In the genomic region with DNA sequence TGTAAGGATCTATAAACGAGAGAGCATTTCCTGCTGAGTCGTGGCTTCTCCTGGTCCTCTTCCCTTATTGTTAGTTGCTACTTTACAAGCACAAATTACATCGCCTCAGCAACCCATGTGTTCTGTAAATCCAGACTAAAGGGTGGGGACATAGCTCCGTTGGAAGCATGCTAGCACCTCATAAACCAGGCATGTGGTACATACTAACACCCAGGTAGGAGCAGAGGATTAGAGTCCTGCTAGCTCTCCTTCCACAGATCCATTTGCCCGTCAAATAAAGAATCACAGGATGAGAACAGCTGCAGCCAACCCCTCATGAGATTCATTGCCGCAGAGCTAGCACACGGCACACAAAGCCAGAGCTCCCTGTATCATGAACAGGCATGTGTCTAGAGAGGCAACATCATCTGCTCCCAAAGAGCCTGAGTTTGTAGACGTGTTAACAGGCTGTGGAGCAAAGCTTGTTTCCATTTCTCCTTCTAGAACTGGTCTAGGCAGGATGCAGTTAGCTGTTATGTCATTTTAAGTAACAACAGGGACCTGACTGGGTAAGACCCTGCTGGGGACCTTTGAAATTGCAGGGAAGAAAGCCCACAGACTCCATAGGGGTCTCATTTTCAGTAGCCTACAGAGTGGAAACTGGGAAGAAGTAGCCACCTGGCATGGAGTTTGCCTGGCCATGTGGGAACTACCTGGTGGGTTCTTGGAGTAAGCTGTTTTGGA, we compare ENCODE assay signal across 27 mouse cellular contexts. TPM values are rescaled to one million over a fixed set of nuclear protein-coding genes. Genes with fewer than 3 reads are reported as not detected.
DNase-seq lines count a peak whose midpoint lies in the region; ATAC-seq and TF ChIP-seq lines count a peak whose summit lies in the region.
"Had no signal": no experiment of that assay in that cellular context is flagged by ENCODE, and none has a peak within 500 bp of the region (broad histone marks: within the 10 kb centered on the region; RNA-seq: fewer than 3 reads in every experiment).

No protein-coding gene starts in this region.

- H3K9me3 ChIP-seq in forebrain, postnatal 0 days (ENCODE audit: low read length), result no peaks in the 10 kb centered on the region
- H3K9me3 ChIP-seq in forebrain, embryonic 13.5 days (replicated peaks), result no peaks in the 10 kb centered on the region
- H3K9me3 ChIP-seq in limb, embryonic 11.5 days (ENCODE audit: control insufficient read depth, low read length), result no peaks in the 10 kb centered on the region
- H3K9me3 ChIP-seq in limb, embryonic 10.5 days (replicated peaks), result no peaks in the 10 kb centered on the region
- H3K9me3 ChIP-seq: hindbrain, embryonic 10.5 days; liver, embryonic 15.5 days; lung, embryonic 15.5 days; megakaryocyte, embryonic 14.5 days; neural tube, embryonic 13.5 days had no signal

- DNase-seq in forebrain, postnatal 0 days, result no peak
- peak; percentile 32 for DNase-seq in limb, embryonic 11.5 days (ENCODE audit: low spot score)
- DNase-seq in limb, embryonic 10.5 days (ENCODE audit: low spot score), result no peak
- peak; percentile 27 for DNase-seq in ES-CJ7 (ENCODE audit: low read depth, low spot score)
- DNase-seq in hindlimb bud, embryonic 11.5 days (ENCODE audit: extremely low spot score, low read depth, low spot score), result peak; percentile 12
- no peak for DNase-seq in spleen, adult 12 weeks (ENCODE audit: low spot score)
- DNase-seq in right cerebral cortex, postnatal 25 days, result no peak
- DNase-seq: adrenal gland, postnatal 25 days; B cell, adult 2 months; cerebellum, adult 9-10 months; gastrocnemius, adult 2 months; kidney, adult 2 months; kidney, postnatal 10 days; liver; lung, postnatal 36 days; midbrain, embryonic 14.5 days; right cerebral cortex, postnatal 14 days had no signal

- H3K9ac ChIP-seq in forebrain, postnatal 0 days, result no peak overlapping the region
- no peak overlapping the region for H3K9ac ChIP-seq in forebrain, embryonic 13.5 days
- no peak overlapping the region for H3K9ac ChIP-seq in limb, embryonic 11.5 days (ENCODE audit: low read length)
- H3K9ac ChIP-seq: liver, embryonic 15.5 days; lung, embryonic 15.5 days; neural tube, embryonic 13.5 days had no signal

- no peaks in the 10 kb centered on the region for H3K27me3 ChIP-seq in forebrain, postnatal 0 days (ENCODE audit: insufficient read depth, low read length)
- no peaks in the 10 kb centered on the region for H3K27me3 ChIP-seq in forebrain, embryonic 13.5 days
- no peaks in the 10 kb centered on the region for H3K27me3 ChIP-seq in limb, embryonic 11.5 days (ENCODE audit: control insufficient read depth, insufficient read depth, low read length)
- H3K27me3 ChIP-seq in limb, embryonic 10.5 days (ENCODE audit: low read depth, poor library complexity, severe bottlenecking), result no peaks in the 10 kb centered on the region
- H3K27me3 ChIP-seq: liver, embryonic 15.5 days; lung, embryonic 15.5 days; megakaryocyte, embryonic 14.5 days; neural tube, embryonic 13.5 days had no signal

- TF ChIP-seq CTCF in forebrain, postnatal 0 days (IDR thresholded peaks at IDR 0.05; ENCODE audit: low read depth), result no peak

- H3K4me1 ChIP-seq in forebrain, postnatal 0 days (ENCODE audit: insufficient read depth), result no peaks in the 10 kb centered on the region
- H3K4me1 ChIP-seq in forebrain, embryonic 13.5 days, result peaks cover 5% of the 10 kb centered on the region; the same call in 1 of the 2 replicates
- no peaks in the 10 kb centered on the region for H3K4me1 ChIP-seq in limb, embryonic 11.5 days (ENCODE audit: control insufficient read depth, insufficient read depth, low read length)
- H3K4me1 ChIP-seq in limb, embryonic 10.5 days, result peaks cover 9% of the 10 kb centered on the region; the same call in 1 of the 2 replicates
- H3K4me1 ChIP-seq: liver, embryonic 15.5 days; lung, embryonic 15.5 days; neural tube, embryonic 13.5 days had no signal

- H3K36me3 ChIP-seq in forebrain, postnatal 0 days (ENCODE audit: insufficient read depth), result no peaks in the 10 kb centered on the region
- no peaks in the 10 kb centered on the region for H3K36me3 ChIP-seq in forebrain, embryonic 13.5 days (ENCODE audit: poor library complexity, severe bottlenecking)
- H3K36me3 ChIP-seq in limb, embryonic 11.5 days (ENCODE audit: control insufficient read depth, insufficient read depth, low read length), result no peaks in the 10 kb centered on the region
- H3K36me3 ChIP-seq in limb, embryonic 10.5 days, result no peaks in the 10 kb centered on the region
- H3K36me3 ChIP-seq: hindbrain, embryonic 10.5 days; liver, embryonic 15.5 days; lung, embryonic 15.5 days; neural tube, embryonic 13.5 days had no signal

- peak; percentile 50 for ATAC-seq in forebrain, postnatal 0 days
- ATAC-seq in forebrain, embryonic 13.5 days, result no peak
- no peak for ATAC-seq in limb, embryonic 11.5 days (ENCODE audit: insufficient number of reproducible peaks, low FRiP score, low TSS enrichment, low read depth)
- ATAC-seq: forebrain, embryonic 16.5 days had no signal

- no peak overlapping the region for H3K27ac ChIP-seq in forebrain, postnatal 0 days (ENCODE audit: low read depth, low read length)
- H3K27ac ChIP-seq in forebrain, embryonic 13.5 days, result no peak overlapping the region
- peak overlapping the region; percentile 56; the same call in 1 of the 2 replicates for H3K27ac ChIP-seq in limb, embryonic 11.5 days (replicated peaks; ENCODE audit: low read depth, low read length)
- H3K27ac ChIP-seq in limb, embryonic 10.5 days, result no peak overlapping the region
- H3K27ac ChIP-seq: gastrocnemius, adult 2 months; hindbrain, embryonic 10.5 days; liver, embryonic 15.5 days; lung, embryonic 15.5 days; neural tube, embryonic 13.5 days had no signal

- 63% methylated on average over 8 of the region's 8 CpGs for WGBS in forebrain, postnatal 0 days
- WGBS in forebrain, embryonic 13.5 days, result 73% methylated on average over 8 of the region's 8 CpGs
- WGBS in limb, embryonic 11.5 days, result 32% methylated on average over 8 of the region's 8 CpGs
- WGBS in limb, embryonic 10.5 days, result 54% methylated on average over 8 of the region's 8 CpGs

- no peak overlapping the region for H3K4me2 ChIP-seq in forebrain, postnatal 0 days (ENCODE audit: low read depth)
- H3K4me2 ChIP-seq in forebrain, embryonic 13.5 days, result no peak overlapping the region
- H3K4me2 ChIP-seq in limb, embryonic 11.5 days (ENCODE audit: low read depth, severe bottlenecking), result no peak overlapping the region
- H3K4me2 ChIP-seq: heart, embryonic 11.5 days; liver, embryonic 15.5 days; lung, embryonic 15.5 days; neural tube, embryonic 13.5 days had no signal

- no peak overlapping the region for H3K4me3 ChIP-seq in forebrain, postnatal 0 days (ENCODE audit: low read depth, low read length)
- H3K4me3 ChIP-seq in forebrain, embryonic 13.5 days, result no peak overlapping the region
- H3K4me3 ChIP-seq in limb, embryonic 11.5 days (ENCODE audit: low read depth, low read length), result no peak overlapping the region
- no peak overlapping the region for H3K4me3 ChIP-seq in limb, embryonic 10.5 days
- H3K4me3 ChIP-seq: gastrocnemius, adult 2 months; hindbrain, embryonic 10.5 days; liver, embryonic 15.5 days; lung, embryonic 15.5 days; megakaryocyte, embryonic 14.5 days; neural tube, embryonic 13.5 days had no signal

RNA-seq across cellular contexts. Expression of a gene that starts 15.0 kb away (rescaled TPM):
- 0.92 and 1.8 TPM in 2 replicates for total RNA-seq in forebrain, postnatal 0 days (2014; rRNA removed)
- 2.2 and 2.3 TPM in 2 replicates for polyA plus RNA-seq in forebrain, postnatal 0 days (2015; fragmentation: Nextera tagmentation; extraction: Ambion mirVana)
- 1.5 and 1.7 TPM in 2 replicates for polyA plus RNA-seq in forebrain, embryonic 13.5 days (2015; fragmentation: Nextera tagmentation; extraction: Ambion mirVana)
- polyA plus RNA-seq in limb, embryonic 11.5 days (2014; fragmentation: Nextera tagmentation; extraction: Ambion mirVana), result 1.0 and 1.2 TPM in 2 replicates
- 2.0 and 2.3 TPM in 2 replicates for polyA plus RNA-seq in limb, embryonic 10.5 days (2016; fragmentation: Nextera tagmentation; extraction: Ambion mirVana)

RNA-seq across cellular contexts. Expression of a gene that starts 40.5 kb away (rescaled TPM):
- total RNA-seq in forebrain, postnatal 0 days (2014; rRNA removed), result 0.85 and 2.9 TPM in 2 replicates
- 0.10 and 0.13 TPM in 2 replicates for polyA plus RNA-seq in forebrain, postnatal 0 days (2015; fragmentation: Nextera tagmentation; extraction: Ambion mirVana)
- 0.05 and 0.13 TPM in 2 replicates for polyA plus RNA-seq in forebrain, embryonic 13.5 days (2015; fragmentation: Nextera tagmentation; extraction: Ambion mirVana)
- polyA plus RNA-seq in limb, embryonic 11.5 days (2014; fragmentation: Nextera tagmentation; extraction: Ambion mirVana), result 0.05 and 0.92 TPM in 2 replicates
- 0.28 and 0.78 TPM in 2 replicates for polyA plus RNA-seq in limb, embryonic 10.5 days (2016; fragmentation: Nextera tagmentation; extraction: Ambion mirVana)
- total RNA-seq: layer of hippocampus, postnatal 25 days had no signal
- polyA plus RNA-seq: hindbrain, embryonic 10.5 days; intestine, embryonic 14.5 days; midbrain, embryonic 14.5 days had no signal

Comparison
In these comparisons a context has a peak if more than half of its experiments do, and no peak if none do; other contexts are left out.
1. DNase-seq: peak in limb, embryonic 11.5 days (single experiment), ES-CJ7 (single experiment) and hindlimb bud, embryonic 11.5 days (single experiment); none in forebrain, postnatal 0 days (single experiment), limb, embryonic 10.5 days (single experiment), spleen, adult 12 weeks (single experiment) and right cerebral cortex, postnatal 25 days (single experiment).